Mouse (Mus musculus): ENCODE results near the gene Olfr1431. TPM values are rescaled to one million over a fixed set of nuclear protein-coding genes. Genes with fewer than 3 reads are reported as not detected.
"Not testable (repeated sequence)": the region's sequence is repeated elsewhere in the genome, so short reads cannot be mapped to it uniquely, and the experiment has no call there.

Gene Olfr1431
- polyA plus RNA-seq (2015; fragmentation: Nextera tagmentation; extraction: Ambion mirVana), result not detected in 2 replicates

DNA sequence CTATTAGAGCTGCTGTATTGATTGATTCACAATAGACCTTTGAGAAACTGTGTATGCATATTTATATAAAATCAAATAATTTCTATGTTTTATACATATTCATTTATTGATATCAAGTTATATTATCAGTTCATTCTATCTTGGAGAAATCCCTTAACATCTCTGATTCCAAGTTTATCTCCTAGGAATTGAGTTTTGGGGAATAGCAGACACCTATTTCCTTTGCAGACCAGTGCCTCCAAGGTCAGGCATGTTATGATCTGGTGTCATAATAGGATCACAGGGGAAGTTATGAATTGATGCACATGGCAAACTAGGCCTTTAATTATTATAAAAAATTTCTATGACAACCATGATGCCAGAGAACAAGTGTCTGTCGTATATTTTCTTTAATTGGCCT, at the start of gene Olfr1431:
TSS of gene Olfr1431 (plus strand) at position 301 of the 400 bp plus-strand sequence.
- H3K27ac ChIP-seq (ENCODE audit: low read length), result no peak within 1 kb of the TSS
- no peak within 1 kb of the TSS for H3K4me3 ChIP-seq (replicated peaks; ENCODE audit: low read length)
- no peaks in the 10 kb centered on the region for H3K4me1 ChIP-seq (replicated peaks; ENCODE audit: control insufficient read depth, insufficient read depth, low read length)
- H3K9me3 ChIP-seq (ENCODE audit: control insufficient read depth, low read length), result no peaks in the 10 kb centered on the region
- no peak within 1 kb of the TSS for H3K9ac ChIP-seq (replicated peaks; ENCODE audit: low read depth, low read length)
- no peak within 1 kb of the TSS for H3K4me2 ChIP-seq (ENCODE audit: low read length)
- 76% methylated on average over 1 of the region's 1 CpGs for WGBS
- no peaks in the 10 kb centered on the region for H3K36me3 ChIP-seq (ENCODE audit: control insufficient read depth, insufficient read depth)
- no peaks in the 10 kb centered on the region for H3K27me3 ChIP-seq (replicated peaks; ENCODE audit: control insufficient read depth, insufficient read depth, low read length)
- no peak for ATAC-seq

DNA sequence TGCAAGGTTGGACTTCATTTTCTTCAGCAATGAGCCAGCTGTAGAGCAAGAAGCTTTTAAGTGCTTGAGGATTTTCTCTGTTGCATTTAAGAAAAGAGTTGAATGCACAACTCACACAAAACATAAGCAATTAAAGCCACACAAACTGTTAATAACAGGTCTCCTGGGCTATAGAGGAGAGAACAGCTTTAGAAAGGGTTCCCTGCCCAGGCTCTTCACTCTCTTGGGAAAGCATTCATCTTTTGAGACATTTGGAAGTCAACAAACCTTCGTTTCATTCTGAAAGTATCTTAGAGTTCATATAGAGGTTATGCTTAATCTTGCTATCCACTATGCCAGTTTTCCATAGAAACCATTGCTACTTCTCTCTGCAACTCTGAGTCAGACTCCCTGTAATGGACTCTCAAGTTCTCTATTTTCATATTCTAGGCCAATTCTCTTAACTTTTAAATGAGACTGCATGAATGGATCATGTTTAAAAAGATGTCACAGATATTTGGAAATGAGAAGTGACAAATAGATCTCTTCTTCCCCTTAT, 30.3 kb upstream of the Olfr1431 start, which contains the start of gene Olfr1555-ps1:
TSS of gene Olfr1555-ps1 (minus strand) at position 51 of the 538 bp plus-strand sequence.
- H3K27me3 ChIP-seq (replicated peaks; ENCODE audit: control insufficient read depth, insufficient read depth, low read length); H3K4me1 ChIP-seq (replicated peaks; ENCODE audit: control insufficient read depth, insufficient read depth, low read length); H3K27ac ChIP-seq (ENCODE audit: low read length); H3K9me3 ChIP-seq (ENCODE audit: control insufficient read depth, low read length); H3K4me3 ChIP-seq (replicated peaks; ENCODE audit: low read length); H3K4me2 ChIP-seq (ENCODE audit: low read length); ATAC-seq; H3K9ac ChIP-seq (replicated peaks; ENCODE audit: low read depth, low read length); H3K36me3 ChIP-seq (ENCODE audit: control insufficient read depth, insufficient read depth): not testable (repeated sequence)
- 26% methylated on average over 1 of the region's 1 CpGs for WGBS

DNA sequence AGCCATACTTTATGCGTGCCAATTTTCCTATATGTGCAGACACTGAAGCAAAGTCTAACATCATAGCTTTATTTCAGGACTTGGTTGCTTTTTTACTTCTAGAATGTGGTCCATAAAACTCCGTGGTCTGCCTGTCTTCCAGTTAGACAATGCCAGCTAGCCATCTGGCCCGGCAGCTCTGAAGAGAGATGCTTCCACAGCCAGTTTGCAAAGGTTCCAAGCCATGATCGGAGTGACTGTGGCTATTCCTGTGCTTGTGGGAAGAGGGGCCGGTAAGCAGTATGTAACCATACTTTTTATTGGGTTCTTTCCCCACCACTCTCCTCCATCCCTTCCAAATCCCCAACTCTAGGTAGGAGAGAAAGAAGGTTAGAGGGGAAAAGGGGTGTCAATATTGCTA, 25.0 kb upstream of the Olfr1431 start:
- not testable (repeated sequence) for H3K27me3 ChIP-seq (replicated peaks; ENCODE audit: control insufficient read depth, insufficient read depth, low read length); H3K4me1 ChIP-seq (replicated peaks; ENCODE audit: control insufficient read depth, insufficient read depth, low read length); H3K27ac ChIP-seq (ENCODE audit: low read length); H3K9ac ChIP-seq (replicated peaks; ENCODE audit: low read depth, low read length); H3K4me2 ChIP-seq (ENCODE audit: low read length); H3K36me3 ChIP-seq (ENCODE audit: control insufficient read depth, insufficient read depth); H3K4me3 ChIP-seq (replicated peaks; ENCODE audit: low read length); H3K9me3 ChIP-seq (ENCODE audit: control insufficient read depth, low read length); ATAC-seq
- WGBS, result 86% methylated on average over 5 of the region's 5 CpGs

DNA sequence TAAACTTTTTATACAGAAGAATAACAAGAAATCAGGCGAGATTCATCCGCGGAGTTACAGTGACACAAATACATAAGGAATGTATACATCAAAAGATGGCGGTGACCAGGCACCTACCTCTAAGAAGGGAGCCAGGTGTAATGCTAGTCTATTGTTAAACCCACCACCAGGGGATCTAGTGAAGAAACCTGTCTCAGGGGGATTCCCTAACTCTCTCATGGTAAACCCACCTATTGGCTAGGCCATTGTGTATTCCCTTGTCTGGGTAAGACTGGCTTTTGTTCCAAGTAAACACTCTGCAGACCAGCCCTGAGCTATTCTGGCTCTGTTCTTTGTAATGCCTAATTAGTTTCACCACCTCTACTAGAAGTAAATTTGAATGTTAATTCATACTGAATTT, 1.4 kb upstream of the Olfr1431 start:
- not testable (repeated sequence) for H3K27ac ChIP-seq (ENCODE audit: low read length); H3K4me1 ChIP-seq (replicated peaks; ENCODE audit: control insufficient read depth, insufficient read depth, low read length); H3K9me3 ChIP-seq (ENCODE audit: control insufficient read depth, low read length); H3K27me3 ChIP-seq (replicated peaks; ENCODE audit: control insufficient read depth, insufficient read depth, low read length); H3K36me3 ChIP-seq (ENCODE audit: control insufficient read depth, insufficient read depth); H3K4me2 ChIP-seq (ENCODE audit: low read length); ATAC-seq; H3K9ac ChIP-seq (replicated peaks; ENCODE audit: low read depth, low read length); H3K4me3 ChIP-seq (replicated peaks; ENCODE audit: low read length)
- 83% methylated on average over 4 of the region's 4 CpGs for WGBS

DNA sequence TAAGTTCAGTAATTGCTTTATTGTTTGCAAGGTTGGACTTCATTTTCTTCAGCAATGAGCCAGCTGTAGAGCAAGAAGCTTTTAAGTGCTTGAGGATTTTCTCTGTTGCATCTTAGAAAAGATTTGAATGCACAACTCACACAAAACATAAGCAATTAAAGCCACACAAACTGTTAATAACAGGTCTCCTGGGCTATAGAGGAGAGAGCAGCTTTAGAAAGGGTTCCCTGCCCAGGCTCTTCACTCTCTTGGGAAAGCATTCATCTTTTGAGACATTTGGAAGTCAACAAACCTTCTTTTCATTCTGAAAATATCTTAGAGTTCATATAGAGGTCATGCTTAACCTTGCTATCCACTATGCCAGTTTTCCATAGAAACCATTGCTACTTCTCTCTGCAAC, 32.1 kb downstream of the Olfr1431 start, which contains the start of gene Olfr1432:
TSS of gene Olfr1432 (minus strand) at position 101 of the 400 bp plus-strand sequence.
- H3K4me2 ChIP-seq (ENCODE audit: low read length); H3K27me3 ChIP-seq (replicated peaks; ENCODE audit: control insufficient read depth, insufficient read depth, low read length); H3K27ac ChIP-seq (ENCODE audit: low read length); ATAC-seq; H3K9ac ChIP-seq (replicated peaks; ENCODE audit: low read depth, low read length); H3K36me3 ChIP-seq (ENCODE audit: control insufficient read depth, insufficient read depth); H3K4me3 ChIP-seq (replicated peaks; ENCODE audit: low read length); H3K4me1 ChIP-seq (replicated peaks; ENCODE audit: control insufficient read depth, insufficient read depth, low read length); H3K9me3 ChIP-seq (ENCODE audit: control insufficient read depth, low read length): not testable (repeated sequence)

DNA sequence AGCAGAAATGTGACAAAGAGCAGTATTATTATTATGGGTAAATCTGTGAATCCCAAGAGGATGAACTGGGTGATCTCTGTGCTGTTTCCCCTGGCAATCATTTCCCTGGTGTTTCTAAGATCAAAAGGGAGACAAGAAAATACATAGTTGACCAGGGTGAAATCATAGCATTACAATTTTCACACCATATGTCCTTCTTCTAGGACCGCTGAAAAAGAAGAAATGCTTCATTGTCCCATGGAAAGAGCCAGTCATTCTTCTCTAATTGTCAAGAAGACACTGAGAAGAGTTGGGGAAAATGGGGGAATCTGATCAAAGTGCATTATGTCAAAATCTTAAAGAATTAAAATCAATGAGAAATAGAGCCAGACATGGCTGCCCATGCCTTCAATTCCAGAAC, 41.1 kb downstream of the Olfr1431 start, which contains the start of gene Olfr262:
TSS of gene Olfr262 (minus strand) at position 101 of the 400 bp plus-strand sequence.
- Histone ChIP-seq H3K27ac (ENCODE audit: low read length) (no peak within 1 kb of the TSS), H3K4me1 (replicated peaks; ENCODE audit: control insufficient read depth, insufficient read depth, low read length) (no peaks in the 10 kb centered on the region), H3K27me3 (replicated peaks; ENCODE audit: control insufficient read depth, insufficient read depth, low read length) (no peaks in the 10 kb centered on the region), H3K36me3 (ENCODE audit: control insufficient read depth, insufficient read depth) (no peaks in the 10 kb centered on the region), H3K4me3 (replicated peaks; ENCODE audit: low read length) (no peak within 1 kb of the TSS), H3K9ac (replicated peaks; ENCODE audit: low read depth, low read length) (no peak within 1 kb of the TSS), H3K9me3 (ENCODE audit: control insufficient read depth, low read length) (no peaks in the 10 kb centered on the region), H3K4me2 (ENCODE audit: low read length) (no peak within 1 kb of the TSS)
- ATAC-seq, result no peak
- WGBS, result 75% methylated on average over 1 of the region's 1 CpGs

DNA sequence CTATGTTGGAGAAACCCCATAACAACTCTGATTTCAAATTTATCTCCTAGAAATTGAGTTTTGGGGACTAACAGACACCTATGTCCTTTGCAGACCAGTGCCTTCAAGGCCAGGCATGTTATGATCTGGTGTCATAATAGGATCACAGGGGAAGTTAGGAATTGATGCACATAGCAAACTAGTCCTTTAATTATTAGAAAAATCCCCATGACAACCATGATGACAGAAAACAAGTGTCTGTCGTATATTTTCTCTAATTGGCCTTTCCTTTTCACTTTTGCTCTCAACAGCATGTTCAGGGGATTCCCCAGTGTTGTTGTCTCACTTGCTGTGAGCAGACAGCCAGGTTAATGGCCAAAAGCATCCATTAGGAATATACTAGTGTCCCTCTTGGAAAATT, 60.3 kb downstream of the Olfr1431 start, which contains the start of gene Olfr235:
TSS of gene Olfr235 (plus strand) at position 301 of the 400 bp plus-strand sequence.
- Histone ChIP-seq H3K27me3 (replicated peaks; ENCODE audit: control insufficient read depth, insufficient read depth, low read length) (no peaks in the 10 kb centered on the region), H3K4me3 (replicated peaks; ENCODE audit: low read length) (no peak within 1 kb of the TSS), H3K36me3 (ENCODE audit: control insufficient read depth, insufficient read depth) (no peaks in the 10 kb centered on the region), H3K4me1 (replicated peaks; ENCODE audit: control insufficient read depth, insufficient read depth, low read length) (no peaks in the 10 kb centered on the region), H3K4me2 (ENCODE audit: low read length) (no peak within 1 kb of the TSS), H3K9me3 (ENCODE audit: control insufficient read depth, low read length) (no peaks in the 10 kb centered on the region), H3K9ac (replicated peaks; ENCODE audit: low read depth, low read length) (no peak within 1 kb of the TSS), H3K27ac (ENCODE audit: low read length) (no peak within 1 kb of the TSS)
- ATAC-seq, result no peak
- WGBS, result 71% methylated on average over 1 of the region's 1 CpGs

Other genes starting within 250 kb of the Olfr1431 start
- 4.1 and 4.3 TPM in 2 replicates for gene Osbp, start 234.7 kb upstream of the Olfr1431 start, polyA plus RNA-seq (2015; fragmentation: Nextera tagmentation; extraction: Ambion mirVana)
- gene Olfr1423, start 159.3 kb upstream of the Olfr1431 start, polyA plus RNA-seq (2015; fragmentation: Nextera tagmentation; extraction: Ambion mirVana), result not detected in 2 replicates
- not detected in 2 replicates for gene Olfr1424, start 138.0 kb upstream of the Olfr1431 start, polyA plus RNA-seq (2015; fragmentation: Nextera tagmentation; extraction: Ambion mirVana)
- not detected in 2 replicates for gene Olfr1425, start 122.9 kb upstream of the Olfr1431 start, polyA plus RNA-seq (2015; fragmentation: Nextera tagmentation; extraction: Ambion mirVana)
- not detected in 2 replicates for gene Olfr1426, start 108.6 kb upstream of the Olfr1431 start, polyA plus RNA-seq (2015; fragmentation: Nextera tagmentation; extraction: Ambion mirVana)
- gene Olfr1427, start 97.3 kb upstream of the Olfr1431 start, polyA plus RNA-seq (2015; fragmentation: Nextera tagmentation; extraction: Ambion mirVana), result not detected in 2 replicates
- gene Olfr1428, start 84.7 kb upstream of the Olfr1431 start, polyA plus RNA-seq (2015; fragmentation: Nextera tagmentation; extraction: Ambion mirVana), result not detected in 2 replicates
- gene Olfr76, start 77.4 kb upstream of the Olfr1431 start, polyA plus RNA-seq (2015; fragmentation: Nextera tagmentation; extraction: Ambion mirVana), result not detected in 2 replicates
- gene Olfr1555-ps1, start 30.5 kb upstream of the Olfr1431 start, polyA plus RNA-seq (2015; fragmentation: Nextera tagmentation; extraction: Ambion mirVana), result not detected in 2 replicates
- gene Olfr1432, start 32.0 kb downstream of the Olfr1431 start, polyA plus RNA-seq (2015; fragmentation: Nextera tagmentation; extraction: Ambion mirVana), result not detected in 2 replicates
- not detected in 2 replicates for gene Olfr262, start 41.0 kb downstream of the Olfr1431 start, polyA plus RNA-seq (2015; fragmentation: Nextera tagmentation; extraction: Ambion mirVana)
- gene Olfr235, start 60.4 kb downstream of the Olfr1431 start, polyA plus RNA-seq (2015; fragmentation: Nextera tagmentation; extraction: Ambion mirVana), result not detected in 2 replicates
- gene Olfr1434, start 79.2 kb downstream of the Olfr1431 start, polyA plus RNA-seq (2015; fragmentation: Nextera tagmentation; extraction: Ambion mirVana), result not detected in 2 replicates
- not detected in 2 replicates for gene Olfr1436, start 98.5 kb downstream of the Olfr1431 start, polyA plus RNA-seq (2015; fragmentation: Nextera tagmentation; extraction: Ambion mirVana)
- not detected in 2 replicates for gene Olfr1437, start 124.5 kb downstream of the Olfr1431 start, polyA plus RNA-seq (2015; fragmentation: Nextera tagmentation; extraction: Ambion mirVana)
- not detected in 2 replicates for gene Olfr1438-ps1, start 135.3 kb downstream of the Olfr1431 start, polyA plus RNA-seq (2015; fragmentation: Nextera tagmentation; extraction: Ambion mirVana)
- gene Olfr1440, start 186.6 kb downstream of the Olfr1431 start, polyA plus RNA-seq (2015; fragmentation: Nextera tagmentation; extraction: Ambion mirVana), result not detected in 2 replicates
- gene Olfr1441, start 216.8 kb downstream of the Olfr1431 start, polyA plus RNA-seq (2015; fragmentation: Nextera tagmentation; extraction: Ambion mirVana), result not detected in 2 replicates
- not detected in 2 replicates for gene Pfpl, start 227.3 kb downstream of the Olfr1431 start, polyA plus RNA-seq (2015; fragmentation: Nextera tagmentation; extraction: Ambion mirVana)

Measured in forebrain, embryonic 16.5 days (tissue).